Mouse (Mus musculus) spleen, adult 2 months (tissue): ENCODE results near the gene Dhx40.

Experiments
- CTCF ChIP-seq: fragments of 200-500 bp; IDR thresholded peaks from 2 replicates; pipeline ENCODE4 v1.5.1; 2011; ENCODE audit warnings: mild to moderate bottlenecking, inconsistent platforms; ENCODE audit not compliant: insufficient read depth, insufficient read length, insufficient replicate concordance; ENCODE audit errors: extremely low read depth
- POLR2A ChIP-seq: fragments of 200-500 bp; IDR thresholded peaks from 2 replicates; pipeline ENCODE4 v1.6.1; 2011; ENCODE audit warnings: low read depth, low read length, inconsistent platforms

- TF ChIP-seq POLR2A (no peak), CTCF (no peak)
These were observed 47.2 kb downstream of the Dhx40 start for GRCm38 (mm10) chr11:86760357-86760756.
